Mouse (Mus musculus): Measurements from ENCODE around the gene Dcbld2.
A peak's percentile ranks its signal among the peaks of the same experiment; 100 is the strongest.

Gene Dcbld2

DNA sequence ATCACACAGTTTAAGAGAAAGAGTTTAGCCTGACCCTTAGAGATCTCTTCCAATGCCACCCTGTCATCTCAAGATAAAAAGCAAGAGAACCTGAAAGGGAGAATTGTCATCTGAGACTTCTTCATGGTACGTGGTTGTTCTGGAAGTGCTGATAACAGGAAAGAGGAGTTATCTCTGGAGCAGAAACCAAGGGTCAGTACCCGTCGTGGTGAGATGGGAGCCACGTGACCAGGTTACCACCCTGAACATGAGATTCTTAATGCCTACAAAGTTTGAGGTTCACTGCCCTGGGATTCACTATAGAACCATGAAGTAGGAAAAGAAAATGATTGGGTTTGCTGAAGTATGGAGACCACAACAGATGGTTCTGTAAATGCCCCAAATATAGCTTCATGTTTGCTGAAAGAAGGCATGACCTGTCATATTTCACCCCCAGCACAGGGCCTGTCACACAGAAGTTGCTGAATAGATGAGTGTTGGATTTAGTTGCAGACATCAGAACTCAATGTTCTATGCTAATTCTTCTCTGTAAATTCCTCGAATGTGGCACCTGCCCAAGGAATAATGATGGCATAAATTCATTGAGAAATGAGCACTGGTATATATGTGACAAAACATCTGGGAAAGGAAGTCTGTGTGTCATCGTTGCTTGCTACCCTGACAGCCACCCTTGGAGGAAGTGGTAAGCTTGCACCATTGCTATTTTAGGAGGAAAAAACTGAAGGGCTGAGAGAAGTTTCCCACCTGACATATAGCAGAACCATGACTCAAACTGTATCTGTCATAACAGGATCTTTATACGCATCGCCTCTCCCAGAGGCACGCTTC, 89.9 kb downstream of the Dcbld2 start:
- no peak for DNase-seq

DNA sequence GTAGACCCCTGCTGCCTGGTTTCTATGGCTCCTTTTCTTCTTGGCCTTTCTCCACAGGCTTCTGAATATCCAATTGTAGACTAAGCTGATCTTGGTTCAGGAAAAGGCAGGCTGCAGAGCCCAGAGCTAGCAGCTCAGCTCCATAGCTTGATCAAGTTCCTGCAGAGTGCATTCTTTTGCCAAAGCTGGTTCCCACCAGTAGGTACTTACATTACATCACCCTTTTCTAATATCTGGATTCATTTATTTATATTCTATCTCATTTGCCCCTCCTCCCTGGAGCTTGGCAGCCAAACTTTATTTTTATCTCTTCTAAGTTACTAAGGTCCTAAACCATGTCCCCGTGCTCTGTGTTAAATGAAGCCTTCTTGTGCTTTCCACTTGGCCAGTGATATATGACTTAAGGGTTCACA, 90.9 kb downstream of the Dcbld2 start:
- DNase-seq = no peak

GRCm38 (mm10) chr16:58499650-58500049, 91.4 kb downstream of the Dcbld2 start:
- no peak for DNase-seq

- no peak for DNase-seq
Observed at GRCm38 (mm10) chr16:58501760-58502301, 93.6 kb downstream of the Dcbld2 start.

- DNase-seq = no peak
Observed at GRCm38 (mm10) chr16:58502566-58502965, 94.3 kb downstream of the Dcbld2 start.

DNA sequence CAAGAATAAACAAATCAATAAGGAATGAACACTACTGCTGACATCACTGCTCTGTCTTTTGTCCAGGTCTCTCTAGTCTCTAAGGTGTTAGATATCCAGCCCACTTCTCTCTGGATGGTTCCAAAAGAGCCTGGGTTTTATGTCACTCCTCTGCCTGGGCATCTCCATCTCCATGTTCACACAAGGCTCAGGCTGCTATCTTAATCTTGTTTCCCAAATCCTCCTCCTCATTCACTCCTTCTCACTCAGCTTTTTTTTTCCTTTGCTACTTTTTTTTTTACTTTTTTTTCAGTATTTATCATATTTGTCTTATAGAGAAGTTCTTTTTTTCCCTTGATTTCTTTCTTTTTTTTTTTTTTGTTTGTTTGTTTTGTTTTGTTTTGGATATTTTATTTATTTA, 96.7 kb downstream of the Dcbld2 start:
- DNase-seq = no peak

DNA sequence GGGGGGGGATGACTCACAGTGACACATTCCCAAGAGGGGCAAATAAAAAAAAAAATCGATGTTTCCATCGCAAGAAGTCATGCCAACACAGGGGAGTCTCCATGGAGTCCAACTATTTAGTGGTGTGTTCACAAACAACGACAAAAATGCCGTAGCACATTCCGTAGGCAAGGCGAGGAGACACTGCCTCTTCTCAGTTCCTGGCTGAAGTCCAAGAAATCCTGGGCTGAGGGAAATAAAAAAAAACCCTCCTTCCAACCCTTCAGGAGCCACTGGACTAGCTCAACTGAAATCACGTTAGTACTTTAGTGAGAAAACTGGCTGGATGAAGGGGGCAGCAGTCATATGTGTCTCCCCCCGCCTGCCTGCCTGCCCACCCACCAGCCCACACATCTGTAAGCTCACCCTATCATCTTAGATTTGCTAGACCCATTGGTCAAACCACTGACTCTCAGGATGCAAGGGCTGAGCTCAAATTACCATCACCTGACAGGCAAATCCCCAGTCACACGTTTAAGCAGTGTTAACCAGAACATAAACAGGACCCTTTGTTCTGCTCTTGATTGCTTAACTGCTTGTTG, 104.0 kb downstream of the Dcbld2 start:
- no peak for DNase-seq

DNA sequence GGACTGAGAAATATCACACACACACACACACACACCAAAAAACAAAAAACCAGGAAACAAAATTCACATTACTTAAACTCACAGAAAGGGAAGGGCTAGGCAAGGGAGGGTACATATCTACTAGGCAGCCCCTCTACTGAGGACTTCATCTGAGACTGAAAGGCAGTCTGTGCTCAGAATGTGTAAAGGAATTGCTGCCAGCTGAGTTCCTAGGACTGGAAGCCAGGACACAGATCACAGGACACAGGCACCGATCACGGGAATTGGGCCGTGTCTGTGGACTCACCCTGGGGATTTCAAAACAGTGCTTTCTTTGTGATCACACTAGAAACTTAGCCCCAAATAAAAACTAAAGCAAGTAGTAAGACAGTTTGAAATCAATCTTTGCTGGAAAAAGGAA, 104.6 kb downstream of the Dcbld2 start:
- peak; percentile 16 for DNase-seq

- DNase-seq = no peak
Observed at GRCm38 (mm10) chr16:58513755-58514154, 105.5 kb downstream of the Dcbld2 start.

GRCm38 (mm10) chr16:58514565-58514964, 106.3 kb downstream of the Dcbld2 start:
- DNase-seq = no peak

GRCm38 (mm10) chr16:58516161-58516560, 107.9 kb downstream of the Dcbld2 start:
- DNase-seq = no peak

- no peak for DNase-seq
Observed at GRCm38 (mm10) chr16:58516960-58517798, 108.9 kb downstream of the Dcbld2 start.
